Mouse (Mus musculus) stomach, postnatal 0 days (tissue): ENCODE measurements around the gene Foxn2. TPM values are rescaled to one million over a fixed set of nuclear protein-coding genes. Genes with fewer than 3 reads are reported as not detected.
A peak's percentile ranks its signal among the peaks of the same experiment; 100 is the strongest.

Source experiments
- ATAC-seq: fragments of 200-750 bp; cut with Nextera tagmentation; 2 replicates; pipeline ENCODE4 v1.8.0; 2017; ENCODE audit not compliant: low FRiP score, low TSS enrichment
- DNase-seq: peaks from one replicate; pipeline ENCODE4 v3.0.0-alpha.2; 2016; ENCODE audit warnings: low spot score
- H3K27ac ChIP-seq: fragments of 300-500 bp; sonication (generic); replicated peaks from 2 replicates; pipeline ENCODE4 v1.5.1; 2014; ENCODE audit warnings: mild to moderate bottlenecking, control low read depth
- H3K27me3 ChIP-seq: fragments of 300-500 bp; sonication (generic); 2 replicates; pipeline ENCODE4 v1.6.1; 2014; ENCODE audit warnings: low read length; ENCODE audit not compliant: control insufficient read depth, insufficient read depth
- H3K36me3 ChIP-seq: fragments of 300-500 bp; sonication (generic); 2 replicates; pipeline ENCODE4 v1.6.1; 2014; ENCODE audit warnings: low read length, mixed read lengths; ENCODE audit not compliant: control insufficient read depth, insufficient read depth
- H3K4me1 ChIP-seq: fragments of 300-500 bp; sonication (generic); replicated peaks from 2 replicates; pipeline ENCODE4 v1.6.1; 2014; ENCODE audit warnings: antibody characterized with exemption; ENCODE audit not compliant: control insufficient read depth, insufficient read depth
- H3K4me2 ChIP-seq: fragments of 300-500 bp; sonication (generic); replicated peaks from 2 replicates; pipeline ENCODE4 v1.6.1; 2014; ENCODE audit warnings: low read depth, mild to moderate bottlenecking, control low read depth, moderate library complexity
- H3K4me3 ChIP-seq: fragments of 300-500 bp; sonication (generic); 2 replicates; pipeline ENCODE4 v1.5.1; 2014; ENCODE audit warnings: low read depth, low read length, control low read depth
- H3K9ac ChIP-seq: fragments of 300-500 bp; sonication (generic); 2 replicates; pipeline ENCODE4 v1.6.1; 2014; ENCODE audit warnings: mild to moderate bottlenecking, low read length, control low read depth, mixed read lengths
- H3K9me3 ChIP-seq: fragments of 300-500 bp; sonication (generic); 2 replicates; pipeline ENCODE4 v1.6.1; 2016; ENCODE audit warnings: low read length; ENCODE audit not compliant: control insufficient read depth
- CTCF ChIP-seq: IDR thresholded peaks from 2 replicates; pipeline ENCODE4 v1.5.1; 2016; ENCODE audit warnings: antibody characterized with exemption, low read depth, mild to moderate bottlenecking, moderate library complexity
- EP300 ChIP-seq: optimal IDR thresholded peaks from 2 replicates; pipeline ENCODE3; 2016; ENCODE audit warnings: antibody characterized with exemption
- WGBS: fragments of 180-500 bp; shearing (Covaris S2); extraction: QIAGEN DNeasy Blood & Tissue Kit; methylation state at CpG from one replicate; pipeline ENCODE4 v1.1.7; 2014; 5-methylcytosine and 5-hydroxymethylcytosine counted together
- polyA plus RNA-seq: library from polyadenylated mRNA; unstranded; fragments of >200 nt; fragmentation: Nextera tagmentation; extraction: Ambion mirVana; gene quantifications from 2 replicates; pipeline ENCODE4 v1.2.1, GENCODE M21; 2015

The Foxn2 gene
- polyA plus RNA-seq, 1 experiment from 2014 or later: 8.2 TPM

- no peaks in the 10 kb centered on the region for H3K9me3 ChIP-seq
- DNase-seq (no peak), ATAC-seq (no peak)
- no peaks in the 10 kb centered on the region for H3K36me3 ChIP-seq
- WGBS: 76% methylated on average over 6 of the region's 6 CpGs
- no peak for TF ChIP-seq EP300
- TF ChIP-seq CTCF: no peak
- H3K27me3 ChIP-seq: no peaks in the 10 kb centered on the region
- H3K4me3 ChIP-seq: no peak overlapping the region
- H3K4me2 ChIP-seq: no peak overlapping the region
- no peaks in the 10 kb centered on the region for H3K4me1 ChIP-seq
- H3K9ac ChIP-seq: no peak overlapping the region
- no peak overlapping the region for H3K27ac ChIP-seq
Observed at GRCm38 (mm10) chr17:88403269-88403668, 37.2 kb upstream of the Foxn2 start.

DNA sequence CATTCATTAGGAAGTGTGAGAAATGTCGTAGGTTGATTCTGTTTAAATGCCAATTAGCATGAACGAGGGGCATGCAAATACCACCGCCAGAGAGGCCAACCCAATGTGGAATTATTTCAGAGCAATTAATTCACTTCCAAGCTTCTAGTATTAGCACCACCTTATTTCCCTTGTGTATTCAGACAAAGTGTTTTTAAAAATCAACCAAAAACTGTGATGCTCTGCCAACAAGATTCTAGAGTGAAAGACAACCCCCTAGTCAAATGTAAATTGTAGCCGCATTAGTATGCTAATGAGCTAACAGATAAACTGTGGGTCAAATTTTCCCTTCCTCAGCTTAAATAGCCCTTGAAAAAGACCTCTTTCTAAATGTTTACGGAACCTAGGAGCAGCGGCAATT is 36.0 kb upstream of the Foxn2 start:
- ATAC-seq (no peak), DNase-seq (no peak)
- H3K27me3 ChIP-seq: no peaks in the 10 kb centered on the region
- TF ChIP-seq CTCF: no peak
- no peak for TF ChIP-seq EP300
- no peak overlapping the region for H3K9ac ChIP-seq
- no peak overlapping the region for H3K27ac ChIP-seq
- 29% methylated on average over 6 of the region's 6 CpGs for WGBS
- H3K4me1 ChIP-seq: no peaks in the 10 kb centered on the region
- H3K4me3 ChIP-seq: no peak overlapping the region
- H3K9me3 ChIP-seq: no peaks in the 10 kb centered on the region
- H3K36me3 ChIP-seq: no peaks in the 10 kb centered on the region
- no peak overlapping the region for H3K4me2 ChIP-seq

GRCm38 (mm10) chr17:88405076-88405475 is 35.4 kb upstream of the Foxn2 start:
- no peaks in the 10 kb centered on the region for H3K4me1 ChIP-seq
- no peaks in the 10 kb centered on the region for H3K9me3 ChIP-seq
- no peaks in the 10 kb centered on the region for H3K27me3 ChIP-seq
- 35% methylated on average over 19 of the region's 19 CpGs for WGBS
- H3K9ac ChIP-seq: no peak overlapping the region
- TF ChIP-seq EP300: no peak
- no peak for TF ChIP-seq CTCF
- DNase-seq (no peak), ATAC-seq (no peak)
- H3K4me3 ChIP-seq: no peak overlapping the region
- H3K4me2 ChIP-seq: peak overlapping the region; percentile 25; the same call in 1 of the 2 replicates
- H3K36me3 ChIP-seq: no peaks in the 10 kb centered on the region
- H3K27ac ChIP-seq: no peak overlapping the region

- Histone ChIP-seq H3K36me3 (no peaks in the 10 kb centered on the region), H3K4me1 (no peaks in the 10 kb centered on the region), H3K9ac (no peak overlapping the region), H3K4me2 (no peak overlapping the region), H3K4me3 (no peak overlapping the region), H3K27ac (no peak overlapping the region), H3K9me3 (no peaks in the 10 kb centered on the region), H3K27me3 (no peaks in the 10 kb centered on the region)
- TF ChIP-seq CTCF: no peak
- TF ChIP-seq EP300: no peak
- WGBS: 82% methylated on average over 3 of the region's 3 CpGs
- ATAC-seq: no peak
- DNase-seq: no peak
Observed at GRCm38 (mm10) chr17:88409706-88410105, 30.8 kb upstream of the Foxn2 start.

DNA sequence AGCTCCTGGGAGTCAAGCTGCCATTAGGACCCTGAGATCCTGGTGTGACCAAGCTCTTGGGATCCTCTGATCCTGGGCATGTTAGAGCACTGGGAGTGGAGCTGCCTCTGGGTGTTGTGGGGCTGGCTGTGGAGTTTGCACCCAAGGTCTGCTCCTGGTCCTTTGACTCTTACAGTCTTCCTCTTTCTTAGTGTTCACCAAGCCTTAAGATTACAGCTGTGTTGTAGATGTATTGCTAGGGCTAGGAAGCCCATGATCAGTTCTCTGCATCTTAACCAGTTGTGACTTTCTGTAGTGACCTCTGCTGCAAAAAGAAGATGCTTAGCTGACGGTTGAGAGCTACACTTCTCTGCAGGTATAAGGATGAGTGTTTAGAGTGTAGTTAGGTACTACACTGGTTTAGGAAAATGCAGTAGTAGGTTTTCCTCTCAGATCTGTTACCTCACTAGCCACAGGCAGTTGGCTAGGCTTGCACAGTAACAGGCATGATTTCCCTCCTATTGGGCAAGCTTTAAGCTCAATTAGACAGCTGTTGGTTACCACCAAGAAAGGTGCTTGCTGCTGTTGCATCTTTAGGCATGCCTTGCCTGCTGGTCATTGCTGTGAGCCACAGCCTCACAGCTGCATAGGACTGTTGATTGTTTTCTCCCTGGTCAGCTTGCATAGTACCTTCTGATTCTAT is 27.2 kb upstream of the Foxn2 start:
- Histone ChIP-seq H3K27ac (no peak overlapping the region), H3K9ac (no peak overlapping the region), H3K9me3 (no peaks in the 10 kb centered on the region), H3K4me1 (no peaks in the 10 kb centered on the region), H3K27me3 (no peaks in the 10 kb centered on the region), H3K36me3 (no peaks in the 10 kb centered on the region), H3K4me2 (no peak overlapping the region), H3K4me3 (no peak overlapping the region)
- DNase-seq (no peak), ATAC-seq (no peak)
- TF ChIP-seq EP300 (no peak), CTCF (no peak)
- WGBS: 93% methylated on average over 1 of the region's 1 CpGs

DNA sequence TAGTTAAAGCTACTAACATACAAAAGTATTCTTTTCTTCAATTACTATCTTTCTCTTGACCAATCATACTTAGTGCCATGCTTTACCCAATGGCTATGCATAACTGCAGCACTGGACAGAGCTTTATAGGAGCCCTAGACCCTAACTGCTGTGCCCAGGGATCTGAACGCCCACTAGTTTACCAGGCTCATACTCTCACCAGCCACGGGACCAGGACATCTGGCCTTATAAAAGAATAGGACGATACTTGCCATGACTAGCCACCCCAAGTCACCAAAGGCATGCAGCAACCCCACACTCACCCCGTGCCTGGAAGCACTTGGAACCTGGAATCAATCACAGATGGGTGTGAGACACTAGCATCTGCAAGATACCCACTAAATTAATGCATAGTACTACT is 20.1 kb upstream of the Foxn2 start:
- DNase-seq (no peak), ATAC-seq (no peak)
- no peak overlapping the region for H3K27ac ChIP-seq
- no peaks in the 10 kb centered on the region for H3K27me3 ChIP-seq
- 82% methylated on average over 4 of the region's 4 CpGs for WGBS
- no peaks in the 10 kb centered on the region for H3K4me1 ChIP-seq
- H3K36me3 ChIP-seq: no peaks in the 10 kb centered on the region
- H3K4me2 ChIP-seq: no peak overlapping the region
- TF ChIP-seq EP300: no peak
- H3K4me3 ChIP-seq: no peak overlapping the region
- no peak overlapping the region for H3K9ac ChIP-seq
- H3K9me3 ChIP-seq: no peaks in the 10 kb centered on the region
